Mouse (Mus musculus) thymus, adult 18-20 months (tissue): Measurements from ENCODE around the gene Camkv.

Source experiments
- DNase-seq, 2 experiments: peaks; one replicate each; pipeline ENCODE4 v3.0.0; 2022; ENCODE audit warnings: mixed read lengths in 2 of 2

The Camkv gene

GRCm38 (mm10) chr9:107963700-107964099 is 28.2 kb downstream of the Camkv start:
- no peak for DNase-seq

GRCm38 (mm10) chr9:107964681-107965080 is 29.2 kb downstream of the Camkv start:
- no peak for DNase-seq

GRCm38 (mm10) chr9:107966676-107967075 is 31.2 kb downstream of the Camkv start:
- DNase-seq = no peak

- no peak for DNase-seq
Measured at GRCm38 (mm10) chr9:107967437-107967836, 32.0 kb downstream of the Camkv start.

- DNase-seq = no peak
Measured at GRCm38 (mm10) chr9:107968531-107968930, 33.1 kb downstream of the Camkv start.

GRCm38 (mm10) chr9:107970311-107970710 is 34.8 kb downstream of the Camkv start:
- DNase-seq = no peak

GRCm38 (mm10) chr9:107971690-107972541 is 36.4 kb downstream of the Camkv start:
- no peak for DNase-seq

- no peak for DNase-seq
Measured at GRCm38 (mm10) chr9:107974491-107975171, 39.2 kb downstream of the Camkv start.

- no peak for DNase-seq
Measured at GRCm38 (mm10) chr9:107975399-107976386, 40.2 kb downstream of the Camkv start, which contains the start of gene Uba7. Gene Uba7 (plus strand): TSS chr9:107975505.

- no peak for DNase-seq
Measured at GRCm38 (mm10) chr9:107978815-107979214, 43.3 kb downstream of the Camkv start.

- DNase-seq = no peak
Measured at GRCm38 (mm10) chr9:107981684-107982605, 46.5 kb downstream of the Camkv start.

GRCm38 (mm10) chr9:107982681-107983346 is 47.3 kb downstream of the Camkv start, which contains the start of gene Gm20661:
Gene Gm20661 (plus strand): TSS chr9:107983058.
- peak; percentile 52 to 66 for DNase-seq

- DNase-seq = peak; percentile 42 to 58
Measured at GRCm38 (mm10) chr9:107983421-107983890, 48.0 kb downstream of the Camkv start.

- no peak for DNase-seq
Measured at GRCm38 (mm10) chr9:107984052-107984753, 48.7 kb downstream of the Camkv start.

GRCm38 (mm10) chr9:107984754-107985055 is 49.2 kb downstream of the Camkv start:
- DNase-seq = no peak

- peak; percentile 85 to 86 for DNase-seq
Measured at GRCm38 (mm10) chr9:107985131-107986119, 50.0 kb downstream of the Camkv start, which contains the start of gene Inka1. Gene Inka1 (minus strand): TSS chr9:107985879.

GRCm38 (mm10) chr9:107986376-107986775 is 50.9 kb downstream of the Camkv start:
- peak; percentile 56 to 64 for DNase-seq

GRCm38 (mm10) chr9:107987950-107988349 is 52.5 kb downstream of the Camkv start:
- DNase-seq = no peak

GRCm38 (mm10) chr9:107992197-107992596 is 56.7 kb downstream of the Camkv start, which contains the start of gene Cdhr4:
Gene Cdhr4 (plus strand): TSS chr9:107992497.
- no peak for DNase-seq
